ENCODE assay signal across 28 mouse cellular contexts in the genomic region with DNA sequence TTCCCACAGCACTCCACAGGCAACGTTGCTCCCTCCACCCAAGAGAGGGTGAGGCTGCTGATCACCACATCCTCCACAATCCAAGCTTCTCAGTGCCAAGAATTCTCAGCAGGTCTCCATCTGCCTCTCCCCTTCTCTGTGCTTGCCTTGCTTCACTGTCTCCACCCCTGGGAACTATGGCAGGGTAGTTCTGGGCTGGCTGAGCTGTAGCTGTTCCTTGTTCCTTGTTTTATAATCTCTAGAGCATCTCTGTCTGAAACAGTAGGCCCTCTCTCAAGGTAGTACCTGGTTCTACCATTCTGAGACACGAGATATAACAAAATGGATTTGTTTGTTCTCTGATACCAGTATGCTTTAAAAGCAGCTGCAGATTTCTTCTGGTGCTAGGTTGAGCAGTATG. TPM values are rescaled to one million over a fixed set of nuclear protein-coding genes. Genes with fewer than 3 reads are reported as not detected.
"Had no signal": no experiment of that assay in that cellular context is flagged by ENCODE, and none has a peak within 500 bp of the region (broad histone marks: within the 10 kb centered on the region; RNA-seq: fewer than 3 reads in every experiment).

No protein-coding gene starts in this region.

- H3K4me2 ChIP-seq: embryonic facial prominence, embryonic 12.5 days; embryonic facial prominence, embryonic 13.5 days; embryonic facial prominence, embryonic 15.5 days; forebrain, embryonic 12.5 days; forebrain, embryonic 13.5 days; forebrain, embryonic 15.5 days had no signal

- H3K9me3 ChIP-seq: embryonic facial prominence, embryonic 10.5 days; embryonic facial prominence, embryonic 12.5 days; embryonic facial prominence, embryonic 13.5 days; embryonic facial prominence, embryonic 15.5 days; forebrain, embryonic 10.5 days; forebrain, embryonic 12.5 days; forebrain, embryonic 13.5 days; forebrain, embryonic 15.5 days had no signal

- H3K4me3 ChIP-seq: embryonic facial prominence, embryonic 10.5 days; embryonic facial prominence, embryonic 12.5 days; embryonic facial prominence, embryonic 13.5 days; embryonic facial prominence, embryonic 15.5 days; erythroblast, embryonic 14.5 days; forebrain, embryonic 10.5 days; forebrain, embryonic 12.5 days; forebrain, embryonic 13.5 days; forebrain, embryonic 15.5 days; gastrocnemius, adult 2 months; heart, adult 2 months had no signal

- ATAC-seq: forebrain, embryonic 13.5 days; forebrain, embryonic 14.5 days; forebrain, embryonic 15.5 days; forebrain, embryonic 16.5 days; forebrain, postnatal 0 days had no signal

- H3K36me3 ChIP-seq: embryonic facial prominence, embryonic 10.5 days; embryonic facial prominence, embryonic 12.5 days; embryonic facial prominence, embryonic 13.5 days; embryonic facial prominence, embryonic 15.5 days; forebrain, embryonic 10.5 days; forebrain, embryonic 12.5 days; forebrain, embryonic 15.5 days had no signal

- H3K9ac ChIP-seq: embryonic facial prominence, embryonic 12.5 days; embryonic facial prominence, embryonic 13.5 days; embryonic facial prominence, embryonic 15.5 days; forebrain, embryonic 12.5 days; forebrain, embryonic 13.5 days; forebrain, embryonic 15.5 days; forebrain, postnatal 0 days had no signal

- DNase-seq: cerebellum, adult 9-10 months; cerebellum, adult 9-11 months; cerebellum, postnatal 14 days; cerebellum, postnatal 25 days; cerebellum, postnatal 36 days; embryo, embryonic 11 days; forebrain, postnatal 0 days; gastrocnemius, adult 2 months; gastrocnemius, postnatal 10 days; gastrocnemius, postnatal 14 days; gastrocnemius, postnatal 25 days; gastrocnemius, postnatal 36 days; heart, adult 11 months; heart, adult 18-20 months; heart, adult 2 months had no signal

- H3K27me3 ChIP-seq: embryonic facial prominence, embryonic 12.5 days; embryonic facial prominence, embryonic 13.5 days; embryonic facial prominence, embryonic 15.5 days; forebrain, embryonic 12.5 days; forebrain, embryonic 13.5 days; forebrain, embryonic 15.5 days had no signal

- H3K27ac ChIP-seq: embryonic facial prominence, embryonic 10.5 days; embryonic facial prominence, embryonic 12.5 days; embryonic facial prominence, embryonic 13.5 days; embryonic facial prominence, embryonic 15.5 days; forebrain, embryonic 10.5 days; forebrain, embryonic 12.5 days; forebrain, embryonic 13.5 days; forebrain, embryonic 15.5 days; gastrocnemius, adult 2 months; heart, adult 2 months had no signal

- H3K4me1 ChIP-seq: embryonic facial prominence, embryonic 10.5 days; embryonic facial prominence, embryonic 12.5 days; embryonic facial prominence, embryonic 15.5 days; forebrain, embryonic 10.5 days; forebrain, embryonic 12.5 days; forebrain, embryonic 13.5 days; forebrain, embryonic 15.5 days had no signal

RNA-seq across cellular contexts. Expression of a gene that starts 32.1 kb away (rescaled TPM):
- total RNA-seq: granulocyte monocyte progenitor cell, adult 5-6 weeks had no signal
- polyA plus RNA-seq: embryonic facial prominence, embryonic 10.5 days; erythroblast, embryonic 14.5 days; forebrain, embryonic 10.5 days; forebrain, embryonic 11.5 days had no signal
